Mouse (Mus musculus) thymus, postnatal 14 days (tissue): ENCODE measurements around the gene Scarb1.

ENCODE experiments used
- DNase-seq: peaks from one replicate; pipeline ENCODE4 v3.0.0; 2021

The Scarb1 gene

DNA sequence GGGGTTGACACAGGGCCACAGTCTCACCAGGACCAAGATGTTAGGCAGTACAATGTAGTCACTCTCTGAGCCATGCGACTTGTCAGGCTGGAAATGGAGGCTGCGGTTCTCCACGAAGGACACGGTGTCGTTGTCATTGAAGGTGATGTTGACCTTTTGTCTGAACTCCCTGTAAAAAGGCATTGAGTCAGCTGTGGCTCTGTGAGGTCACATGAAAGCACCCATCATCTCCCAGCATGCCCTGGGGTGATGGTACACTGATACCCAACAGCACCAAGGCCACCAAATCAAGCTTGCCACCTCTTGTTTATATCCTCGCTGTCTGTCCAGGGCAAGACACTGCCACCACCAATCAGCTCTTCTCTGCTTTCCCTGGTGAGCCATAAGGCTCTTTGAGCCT, 37.8 kb downstream of the Scarb1 start:
- no peak for DNase-seq

GRCm38 (mm10) chr5:125298234-125298633, 42.7 kb downstream of the Scarb1 start:
- no peak for DNase-seq

DNA sequence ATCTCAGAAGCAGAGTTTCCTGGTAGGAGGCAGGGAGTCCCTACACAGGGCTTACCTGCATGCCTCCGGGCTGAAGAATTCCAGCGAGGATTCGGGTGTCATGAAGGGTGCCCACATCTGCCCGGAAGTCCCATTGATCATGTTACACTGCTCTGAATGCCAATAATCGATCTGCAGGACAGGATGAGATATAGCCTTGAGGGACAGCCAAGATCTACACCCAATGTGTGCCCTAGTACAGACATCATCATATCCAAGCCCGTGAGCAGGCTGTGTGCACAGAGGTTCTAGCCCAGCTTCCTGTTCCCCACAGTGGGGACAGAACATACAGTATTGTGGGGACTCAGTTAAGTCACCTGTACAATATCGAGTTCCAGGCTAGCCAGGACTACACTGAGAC, 43.7 kb downstream of the Scarb1 start:
- DNase-seq: no peak

- DNase-seq: no peak
These were observed 47.9 kb downstream of the Scarb1 start for GRCm38 (mm10) chr5:125292951-125293350.

DNA sequence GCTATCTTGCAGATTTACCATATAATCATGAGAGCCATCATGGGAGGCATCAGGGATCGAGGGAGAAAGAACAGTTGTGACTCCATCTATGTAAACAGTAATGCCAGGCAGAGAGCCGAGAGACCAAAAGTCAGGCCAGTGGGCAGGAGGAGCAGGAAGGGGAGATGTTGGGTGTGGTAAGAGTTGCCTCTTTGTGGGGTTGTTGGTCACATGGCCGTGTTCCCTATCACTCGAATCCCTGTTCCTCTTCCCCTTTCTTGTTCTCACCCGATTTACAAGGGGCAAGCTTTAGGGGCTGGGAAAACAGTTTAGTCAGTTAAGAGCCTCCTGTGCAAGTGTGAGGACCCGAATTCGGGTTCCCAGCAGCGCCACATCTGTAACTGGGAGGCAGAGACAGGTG, 49.0 kb downstream of the Scarb1 start:
- no peak for DNase-seq

DNA sequence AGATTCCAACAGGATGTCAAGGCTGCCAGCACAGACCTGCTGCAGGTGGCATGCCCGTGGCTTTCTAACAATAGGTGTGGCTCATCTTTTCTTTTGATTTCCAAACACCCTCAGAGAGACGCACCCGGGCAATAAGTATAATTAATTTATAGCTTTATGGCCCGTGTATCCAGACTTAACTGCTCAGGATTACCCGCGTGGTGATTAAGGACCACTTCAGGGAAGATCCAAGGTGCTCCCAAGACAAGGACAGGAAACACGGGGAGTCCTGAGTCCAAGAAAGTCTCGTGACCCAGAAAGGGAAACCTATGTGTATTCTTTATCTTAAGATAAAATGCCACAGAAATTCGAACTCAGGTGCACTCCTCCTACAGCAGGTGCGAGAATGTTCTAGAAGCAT, 49.5 kb downstream of the Scarb1 start:
- no peak for DNase-seq

DNA sequence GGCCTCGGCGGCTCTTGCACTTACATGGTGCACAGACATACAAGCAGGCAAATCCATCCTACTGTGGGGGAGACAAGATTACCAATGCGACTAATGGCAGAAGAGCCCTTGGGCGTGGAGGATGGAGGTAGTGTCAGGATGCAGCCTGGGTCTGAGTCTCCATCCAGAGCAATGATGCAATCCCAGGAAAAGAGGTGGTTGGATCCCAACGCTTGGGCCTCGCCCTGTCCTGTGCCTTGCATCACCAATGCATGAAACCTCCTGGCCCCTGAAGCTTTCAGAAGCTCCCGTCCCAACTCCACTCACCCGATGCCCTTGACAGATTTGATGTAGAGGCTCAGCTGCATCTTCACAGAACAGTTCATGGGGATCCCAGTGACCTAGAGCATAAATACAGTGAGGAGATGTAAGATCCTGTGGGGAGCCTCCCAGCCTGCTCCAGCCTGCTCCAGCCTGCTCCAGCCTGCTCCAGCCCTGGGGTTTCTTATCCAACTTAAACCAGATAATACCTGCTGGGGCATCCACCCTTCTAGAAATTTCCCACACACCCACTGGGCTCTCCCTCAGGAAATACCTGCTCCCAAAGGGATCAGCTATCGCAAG, 53.7 kb downstream of the Scarb1 start:
- DNase-seq: no peak

- DNase-seq: no peak
These were observed 54.8 kb downstream of the Scarb1 start for GRCm38 (mm10) chr5:125286090-125286489.

DNA sequence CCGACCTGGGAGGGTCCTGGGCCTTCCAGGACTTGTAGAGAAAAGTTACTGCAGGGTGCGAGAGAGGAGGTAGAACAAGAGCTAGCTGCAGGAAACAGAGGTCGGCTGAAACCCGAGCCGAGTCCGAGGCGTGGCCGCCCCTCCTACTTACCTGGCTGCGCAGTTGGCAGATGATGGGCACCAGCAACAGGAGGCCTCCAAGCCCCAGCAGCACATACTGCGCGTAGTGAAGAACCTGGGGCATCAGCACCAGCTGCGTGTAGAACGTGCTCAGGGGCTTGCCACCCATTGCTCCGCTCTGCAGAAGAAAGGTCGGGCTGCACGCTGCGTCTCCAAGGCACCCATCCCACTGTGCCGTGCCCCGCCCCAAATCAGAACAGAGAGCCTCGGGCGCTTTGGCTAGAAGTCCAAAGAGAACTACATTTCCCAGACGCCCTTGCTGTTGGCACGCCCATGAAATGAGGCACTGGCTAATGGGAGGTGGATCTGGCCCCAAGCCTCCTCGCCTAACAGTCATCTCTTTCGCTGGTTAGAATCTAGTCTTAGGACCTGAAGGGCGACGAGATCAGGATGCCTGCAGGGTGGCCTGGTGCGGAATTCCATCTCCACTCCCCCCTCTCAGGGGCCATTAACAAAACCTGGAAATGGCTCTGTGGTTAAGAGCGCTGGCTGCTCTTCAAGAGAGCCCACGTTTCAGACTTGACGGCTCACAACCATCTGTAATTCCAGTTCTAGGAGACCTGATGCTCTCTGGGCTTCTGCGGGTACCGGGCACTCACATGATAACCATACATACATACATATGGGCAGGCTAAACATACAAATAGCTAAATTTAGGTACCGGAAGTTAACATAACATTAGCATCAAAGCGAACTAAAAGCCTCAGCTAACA, 56.9 kb downstream of the Scarb1 start:
- no peak for DNase-seq

- no peak for DNase-seq
These were observed 61.7 kb downstream of the Scarb1 start for GRCm38 (mm10) chr5:125279216-125279615.

- peak; percentile 56 for DNase-seq
These were observed 62.6 kb downstream of the Scarb1 start for GRCm38 (mm10) chr5:125278314-125278713.

- no peak for DNase-seq
These were observed 63.6 kb downstream of the Scarb1 start for GRCm38 (mm10) chr5:125277313-125277712.

DNA sequence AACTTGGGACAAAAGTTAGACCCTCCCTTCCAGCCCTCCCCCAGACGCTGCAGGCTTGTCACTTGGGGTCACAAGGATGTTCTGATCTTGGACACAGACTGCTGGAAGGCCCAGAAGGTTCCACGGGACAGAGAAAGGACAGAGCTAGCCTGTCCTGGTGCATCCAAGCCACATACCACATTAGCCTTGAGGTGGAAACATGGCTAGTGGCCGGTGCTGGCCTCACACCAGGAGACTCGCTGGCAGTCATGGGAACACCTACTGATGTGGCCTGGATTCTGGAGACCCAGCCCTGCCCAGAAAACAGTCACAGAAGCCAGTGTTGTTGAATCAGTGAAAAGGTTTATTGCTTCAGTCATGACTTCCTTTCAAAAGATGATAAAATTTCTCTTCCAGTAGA, 64.1 kb downstream of the Scarb1 start:
- no peak for DNase-seq

- DNase-seq: no peak
These were observed 65.6 kb downstream of the Scarb1 start for GRCm38 (mm10) chr5:125275315-125275714.

DNA sequence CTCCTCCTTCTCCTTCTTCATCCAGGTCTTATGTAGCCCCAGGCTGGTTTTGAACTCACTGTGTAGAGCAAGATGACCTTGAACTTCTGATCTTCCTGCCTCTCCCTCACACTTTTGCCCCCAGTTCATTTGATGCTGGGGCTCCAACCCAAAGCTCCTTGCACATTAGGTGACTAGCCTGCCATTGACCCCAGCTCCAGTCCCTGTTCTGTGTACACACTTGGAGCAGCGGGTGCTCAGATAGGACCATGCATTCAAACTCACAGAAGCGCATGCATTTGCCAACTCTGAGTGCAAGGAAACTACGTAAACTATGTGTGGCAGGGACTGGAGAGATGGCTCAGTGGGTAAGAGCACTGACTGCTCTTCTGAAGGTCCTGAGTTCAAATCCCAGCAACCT, 66.1 kb downstream of the Scarb1 start:
- no peak for DNase-seq

DNA sequence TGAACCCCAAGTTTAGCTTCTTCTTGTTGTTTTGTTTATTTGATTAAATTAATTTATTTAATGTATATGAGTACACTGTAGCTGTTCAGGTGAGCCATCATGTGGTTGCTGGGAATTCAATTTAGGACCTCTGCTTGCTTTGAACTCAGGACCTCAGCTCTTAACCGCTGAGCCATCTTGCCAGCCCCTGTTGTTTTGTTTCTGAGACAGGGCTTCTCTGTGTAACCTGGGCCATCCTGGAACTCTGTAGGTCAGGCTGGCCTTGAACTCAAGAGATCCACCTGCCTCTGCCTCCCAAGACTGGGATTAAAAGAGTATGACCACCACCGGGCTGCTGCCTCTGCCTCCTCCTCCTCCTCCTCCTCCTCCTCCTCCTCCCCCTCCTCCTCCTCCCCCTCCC, 66.7 kb downstream of the Scarb1 start:
- DNase-seq: no peak

- DNase-seq: peak; percentile 47
These were observed 67.2 kb downstream of the Scarb1 start for GRCm38 (mm10) chr5:125273666-125274109.

GRCm38 (mm10) chr5:125272231-125272988, 68.5 kb downstream of the Scarb1 start:
- no peak for DNase-seq

DNA sequence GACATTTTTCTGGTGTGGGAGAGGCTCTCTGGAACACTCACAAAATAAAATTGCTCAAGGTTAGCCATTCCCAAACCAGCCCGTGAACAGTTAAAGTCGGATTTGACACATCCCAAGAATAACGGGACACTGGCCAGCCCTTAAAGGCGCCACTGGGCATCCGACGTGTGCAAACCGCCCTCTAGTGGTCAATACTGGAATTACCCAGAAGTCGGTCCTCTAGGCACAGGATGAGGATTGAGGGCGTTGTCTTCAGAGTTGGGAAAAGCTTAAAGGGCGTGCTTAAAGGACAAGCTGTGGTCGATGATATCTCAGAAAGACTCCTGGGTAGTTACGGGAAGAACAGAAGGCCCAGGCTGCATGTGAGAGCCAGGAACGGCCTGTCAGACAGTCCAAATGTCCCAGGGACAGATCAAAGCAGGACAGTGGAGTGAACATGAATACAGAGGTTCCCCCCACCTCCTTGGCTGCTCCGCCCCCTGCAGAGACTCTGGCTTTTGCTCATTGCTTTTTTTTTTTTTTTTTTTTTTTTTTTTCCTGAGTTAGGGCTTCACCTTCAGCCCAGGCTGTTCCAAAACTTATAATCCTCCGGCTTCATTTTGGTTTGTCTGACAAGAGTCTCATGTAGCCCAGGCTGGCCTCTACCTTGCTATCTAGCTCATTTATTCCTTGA, 69.2 kb downstream of the Scarb1 start:
- DNase-seq: peak; percentile 77

DNA sequence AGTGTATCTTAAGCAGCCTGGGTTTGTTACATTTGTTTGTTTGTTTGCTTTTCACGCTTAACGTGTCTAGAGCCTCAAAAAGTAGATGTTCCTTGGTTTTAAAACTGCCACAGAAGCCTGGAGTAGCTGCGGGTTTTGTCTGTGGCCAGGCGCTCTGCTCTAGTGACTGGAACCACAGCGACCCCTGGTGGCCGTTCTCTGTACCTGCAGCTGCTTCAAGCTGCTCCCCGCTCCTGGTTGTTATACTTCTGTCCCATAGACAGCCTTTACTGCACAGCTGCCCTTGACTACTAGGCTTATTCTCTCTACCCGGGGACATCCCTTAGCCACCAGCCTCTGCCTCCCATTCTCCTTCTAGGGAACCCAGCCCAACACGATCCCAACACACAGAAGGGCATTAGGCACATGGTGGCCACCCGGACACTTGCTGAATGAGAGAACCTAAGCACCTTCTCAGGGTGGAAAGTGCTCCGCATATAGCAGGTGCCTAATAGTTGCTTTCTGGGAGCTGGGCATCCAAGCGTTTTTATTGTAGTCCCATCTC, 70.2 kb downstream of the Scarb1 start:
- peak; percentile 74 for DNase-seq

- no peak for DNase-seq
These were observed 71.1 kb downstream of the Scarb1 start for GRCm38 (mm10) chr5:125269836-125270235.

- no peak for DNase-seq
These were observed 71.5 kb downstream of the Scarb1 start for GRCm38 (mm10) chr5:125269399-125269798.
